In genomic region chr15:102980352-102980751, GRCm38 (mm10) we compare ENCODE assay signal across 20 mouse cellular contexts. TPM values are rescaled to one million over a fixed set of nuclear protein-coding genes. Genes with fewer than 3 reads are reported as not detected.
DNase-seq lines count a peak whose midpoint lies in the region; ATAC-seq and TF ChIP-seq lines count a peak whose summit lies in the region.
"Had no signal": no experiment of that assay in that cellular context is flagged by ENCODE, and none has a peak within 500 bp of the region (broad histone marks: within the 10 kb centered on the region; RNA-seq: fewer than 3 reads in every experiment).

No protein-coding gene starts in this region.

- no peak overlapping the region for H3K27ac ChIP-seq in intestine, embryonic 15.5 days
- no peak overlapping the region for H3K27ac ChIP-seq in intestine, embryonic 16.5 days (ENCODE audit: low read length)
- H3K27ac ChIP-seq in midbrain, embryonic 11.5 days (ENCODE audit: low read depth, low read length): no peak overlapping the region
- no peak overlapping the region for H3K27ac ChIP-seq in midbrain, embryonic 16.5 days (ENCODE audit: low read length)
- no peak overlapping the region for H3K27ac ChIP-seq in limb, embryonic 15.5 days
- peak overlapping the region; percentile 95 for H3K27ac ChIP-seq in neural tube, embryonic 15.5 days (replicated peaks)
- no peak overlapping the region for H3K27ac ChIP-seq in stomach, postnatal 0 days (replicated peaks)
- H3K27ac ChIP-seq: embryonic facial prominence, embryonic 13.5 days; forebrain, embryonic 15.5 days; heart, embryonic 10.5 days; liver, embryonic 14.5 days; macrophage; midbrain, embryonic 10.5 days had no signal

- H3K27me3 ChIP-seq in intestine, embryonic 15.5 days (replicated peaks): peaks cover 88% of the 10 kb centered on the region
- H3K27me3 ChIP-seq in intestine, embryonic 16.5 days (replicated peaks; ENCODE audit: control insufficient read depth, insufficient read depth, low read length): peaks cover 90% of the 10 kb centered on the region
- H3K27me3 ChIP-seq in midbrain, embryonic 11.5 days (ENCODE audit: control insufficient read depth, insufficient read depth, low read length): peaks cover 99% of the 10 kb centered on the region
- peaks cover 78% of the 10 kb centered on the region for H3K27me3 ChIP-seq in midbrain, embryonic 16.5 days (ENCODE audit: control insufficient read depth, insufficient read depth, low read depth, low read length)
- peaks cover 93% of the 10 kb centered on the region for H3K27me3 ChIP-seq in limb, embryonic 15.5 days
- peaks cover 14% of the 10 kb centered on the region; the same call in 1 of the 2 replicates for H3K27me3 ChIP-seq in neural tube, embryonic 15.5 days (replicated peaks)
- peaks cover 46% of the 10 kb centered on the region for H3K27me3 ChIP-seq in stomach, postnatal 0 days (ENCODE audit: control insufficient read depth, insufficient read depth, low read length)
- H3K27me3 ChIP-seq: Patski had no signal

- no peak for TF ChIP-seq CTCF in stomach, postnatal 0 days (IDR thresholded peaks at IDR 0.05; ENCODE audit: low read depth)

- TF ChIP-seq EP300 in stomach, postnatal 0 days (optimal IDR thresholded peaks at IDR 0.05): no peak

- no peak overlapping the region for H3K4me3 ChIP-seq in intestine, embryonic 15.5 days (replicated peaks)
- H3K4me3 ChIP-seq in intestine, embryonic 16.5 days (ENCODE audit: low read length): no peak overlapping the region
- no peak overlapping the region for H3K4me3 ChIP-seq in midbrain, embryonic 11.5 days (ENCODE audit: low read depth, low read length)
- H3K4me3 ChIP-seq in midbrain, embryonic 16.5 days (ENCODE audit: low read depth, low read length): no peak overlapping the region
- H3K4me3 ChIP-seq in limb, embryonic 15.5 days: peak overlapping the region; percentile 46; the same call in 1 of the 2 replicates
- peak overlapping the region; percentile 64 for H3K4me3 ChIP-seq in neural tube, embryonic 15.5 days (replicated peaks)
- H3K4me3 ChIP-seq in stomach, postnatal 0 days (ENCODE audit: low read depth, low read length): no peak overlapping the region

- ATAC-seq in intestine, embryonic 15.5 days: no peak
- ATAC-seq in intestine, embryonic 16.5 days: no peak
- ATAC-seq in midbrain, embryonic 11.5 days (ENCODE audit: low FRiP score): no peak
- ATAC-seq in midbrain, embryonic 16.5 days: no peak
- no peak for ATAC-seq in limb, embryonic 15.5 days (ENCODE audit: insufficient number of reproducible peaks, low FRiP score, low TSS enrichment, low read depth)
- no peak for ATAC-seq in neural tube, embryonic 15.5 days (ENCODE audit: low FRiP score)
- no peak for ATAC-seq in stomach, postnatal 0 days (ENCODE audit: low FRiP score, low TSS enrichment)
- ATAC-seq: forebrain, embryonic 15.5 days; Patski had no signal

- H3K4me2 ChIP-seq in intestine, embryonic 15.5 days (replicated peaks): peak overlapping the region; percentile 59; the same call in 1 of the 2 replicates
- H3K4me2 ChIP-seq in intestine, embryonic 16.5 days (ENCODE audit: low read depth, low read length): no peak overlapping the region
- H3K4me2 ChIP-seq in midbrain, embryonic 11.5 days: no peak overlapping the region
- H3K4me2 ChIP-seq in midbrain, embryonic 16.5 days (ENCODE audit: low read length): no peak overlapping the region
- peak overlapping the region; percentile 69; the same call in 1 of the 2 replicates for H3K4me2 ChIP-seq in limb, embryonic 15.5 days
- peak overlapping the region; percentile 70 for H3K4me2 ChIP-seq in neural tube, embryonic 15.5 days
- no peak overlapping the region for H3K4me2 ChIP-seq in stomach, postnatal 0 days (replicated peaks; ENCODE audit: low read depth)

- H3K4me1 ChIP-seq in intestine, embryonic 15.5 days (replicated peaks): peaks cover 7% of the 10 kb centered on the region
- H3K4me1 ChIP-seq in intestine, embryonic 16.5 days (ENCODE audit: control insufficient read depth, insufficient read depth, low read length): peaks cover 9% of the 10 kb centered on the region; the same call in 1 of the 2 replicates
- peaks cover 5% of the 10 kb centered on the region; the same call in 1 of the 2 replicates for H3K4me1 ChIP-seq in midbrain, embryonic 11.5 days (ENCODE audit: control insufficient read depth, insufficient read depth, low read length)
- peaks cover 2% of the 10 kb centered on the region; the same call in 1 of the 2 replicates for H3K4me1 ChIP-seq in midbrain, embryonic 16.5 days (ENCODE audit: control insufficient read depth, insufficient read depth, low read length)
- H3K4me1 ChIP-seq in limb, embryonic 15.5 days: peaks cover 41% of the 10 kb centered on the region
- peaks cover 46% of the 10 kb centered on the region for H3K4me1 ChIP-seq in neural tube, embryonic 15.5 days
- H3K4me1 ChIP-seq in stomach, postnatal 0 days (replicated peaks; ENCODE audit: control insufficient read depth, insufficient read depth): no peaks in the 10 kb centered on the region

- no peaks in the 10 kb centered on the region for H3K9me3 ChIP-seq in intestine, embryonic 15.5 days
- H3K9me3 ChIP-seq in intestine, embryonic 16.5 days (ENCODE audit: control insufficient read depth, low read length): no peaks in the 10 kb centered on the region
- H3K9me3 ChIP-seq in midbrain, embryonic 11.5 days (ENCODE audit: control insufficient read depth, low read length): no peaks in the 10 kb centered on the region
- H3K9me3 ChIP-seq in midbrain, embryonic 16.5 days (replicated peaks; ENCODE audit: control insufficient read depth, low read length, poor library complexity, severe bottlenecking): no peaks in the 10 kb centered on the region
- H3K9me3 ChIP-seq in limb, embryonic 15.5 days: no peaks in the 10 kb centered on the region
- no peaks in the 10 kb centered on the region for H3K9me3 ChIP-seq in neural tube, embryonic 15.5 days (replicated peaks)
- H3K9me3 ChIP-seq in stomach, postnatal 0 days (ENCODE audit: control insufficient read depth, low read length): no peaks in the 10 kb centered on the region
- H3K9me3 ChIP-seq: embryonic facial prominence, embryonic 13.5 days; forebrain, embryonic 15.5 days; heart, embryonic 10.5 days; midbrain, embryonic 10.5 days had no signal

- WGBS in intestine, embryonic 15.5 days: 8% methylated on average over 11 of the region's 11 CpGs
- 7% methylated on average over 11 of the region's 11 CpGs for WGBS in intestine, embryonic 16.5 days
- WGBS in midbrain, embryonic 11.5 days: 3% methylated on average over 11 of the region's 11 CpGs
- WGBS in midbrain, embryonic 16.5 days: 3% methylated on average over 11 of the region's 11 CpGs
- 5% methylated on average over 11 of the region's 11 CpGs for WGBS in limb, embryonic 15.5 days
- WGBS in neural tube, embryonic 15.5 days: 3% methylated on average over 11 of the region's 11 CpGs
- 5% methylated on average over 11 of the region's 11 CpGs for WGBS in stomach, postnatal 0 days

- H3K36me3 ChIP-seq in intestine, embryonic 15.5 days: no peaks in the 10 kb centered on the region
- no peaks in the 10 kb centered on the region for H3K36me3 ChIP-seq in intestine, embryonic 16.5 days (ENCODE audit: control insufficient read depth, insufficient read depth, low read length)
- H3K36me3 ChIP-seq in midbrain, embryonic 11.5 days (ENCODE audit: control insufficient read depth, insufficient read depth, low read length): no peaks in the 10 kb centered on the region
- no peaks in the 10 kb centered on the region for H3K36me3 ChIP-seq in midbrain, embryonic 16.5 days (ENCODE audit: control insufficient read depth, insufficient read depth, low read length)
- H3K36me3 ChIP-seq in limb, embryonic 15.5 days: no peaks in the 10 kb centered on the region
- no peaks in the 10 kb centered on the region for H3K36me3 ChIP-seq in neural tube, embryonic 15.5 days
- H3K36me3 ChIP-seq in stomach, postnatal 0 days (ENCODE audit: control insufficient read depth, insufficient read depth, low read length): no peaks in the 10 kb centered on the region
- H3K36me3 ChIP-seq: embryonic facial prominence, embryonic 13.5 days; forebrain, embryonic 15.5 days; heart, embryonic 10.5 days; midbrain, embryonic 10.5 days had no signal

- DNase-seq in midbrain, embryonic 11.5 days (ENCODE audit: low spot score, missing footprints): peak; percentile 94
- DNase-seq in stomach, postnatal 0 days (ENCODE audit: low spot score): no peak
- DNase-seq in urinary bladder, postnatal 14 days (ENCODE audit: low spot score): no peak
- DNase-seq: adrenal gland, adult 8-10 months; cerebellum, adult 9-10 months had no signal

- H3K9ac ChIP-seq in intestine, embryonic 15.5 days: no peak overlapping the region
- no peak overlapping the region for H3K9ac ChIP-seq in intestine, embryonic 16.5 days (ENCODE audit: low read depth, low read length)
- H3K9ac ChIP-seq in midbrain, embryonic 11.5 days (ENCODE audit: low read length): no peak overlapping the region
- H3K9ac ChIP-seq in midbrain, embryonic 16.5 days (ENCODE audit: low read depth, low read length): no peak overlapping the region
- no peak overlapping the region for H3K9ac ChIP-seq in limb, embryonic 15.5 days
- peak overlapping the region; percentile 93 for H3K9ac ChIP-seq in neural tube, embryonic 15.5 days (replicated peaks)
- H3K9ac ChIP-seq in stomach, postnatal 0 days (ENCODE audit: low read length): no peak overlapping the region
- H3K9ac ChIP-seq: embryonic facial prominence, embryonic 13.5 days; forebrain, embryonic 15.5 days; liver, embryonic 14.5 days had no signal

RNA-seq across cellular contexts. Expression of gene Hoxc9, which starts 4.1 kb away (rescaled TPM):
- polyA plus RNA-seq in intestine, embryonic 15.5 days (2015; fragmentation: Nextera tagmentation; extraction: Ambion mirVana): 1.3 and 1.4 TPM in 2 replicates
- 0.49 and 0.76 TPM in 2 replicates for polyA plus RNA-seq in intestine, embryonic 16.5 days (2015; fragmentation: Nextera tagmentation; extraction: Ambion mirVana)
- not detected in 2 replicates for polyA plus RNA-seq in midbrain, embryonic 11.5 days (2014; fragmentation: Nextera tagmentation; extraction: Ambion mirVana)
- polyA plus RNA-seq in midbrain, embryonic 16.5 days (2015; fragmentation: Nextera tagmentation; extraction: Ambion mirVana): not detected in 2 replicates
- 0.93 and 1.3 TPM in 2 replicates for polyA plus RNA-seq in limb, embryonic 15.5 days (2015; fragmentation: Nextera tagmentation; extraction: Ambion mirVana)
- 19.7 and 30.9 TPM in 2 replicates for polyA plus RNA-seq in neural tube, embryonic 15.5 days (2015; fragmentation: Nextera tagmentation; extraction: Ambion mirVana)
- not detected in 2 replicates for polyA plus RNA-seq in stomach, postnatal 0 days (2015; fragmentation: Nextera tagmentation; extraction: Ambion mirVana)
- polyA plus RNA-seq: embryonic facial prominence, embryonic 13.5 days; forebrain, embryonic 15.5 days; heart, postnatal 0 days; hindbrain, embryonic 11.5 days; lung, embryonic 16.5 days; macrophage; midbrain, embryonic 10.5 days had no signal

RNA-seq across cellular contexts. Expression of gene Hoxc8, which starts 10.1 kb away (rescaled TPM):
- polyA plus RNA-seq in intestine, embryonic 15.5 days (2015; fragmentation: Nextera tagmentation; extraction: Ambion mirVana): 6.2 and 7.0 TPM in 2 replicates
- polyA plus RNA-seq in intestine, embryonic 16.5 days (2015; fragmentation: Nextera tagmentation; extraction: Ambion mirVana): 4.5 and 4.9 TPM in 2 replicates
- polyA plus RNA-seq in midbrain, embryonic 11.5 days (2014; fragmentation: Nextera tagmentation; extraction: Ambion mirVana): not detected in 2 replicates
- not detected in 2 replicates for polyA plus RNA-seq in midbrain, embryonic 16.5 days (2015; fragmentation: Nextera tagmentation; extraction: Ambion mirVana)
- polyA plus RNA-seq in limb, embryonic 15.5 days (2015; fragmentation: Nextera tagmentation; extraction: Ambion mirVana): 1.5 and 3.0 TPM in 2 replicates
- 56.5 and 108 TPM in 2 replicates for polyA plus RNA-seq in neural tube, embryonic 15.5 days (2015; fragmentation: Nextera tagmentation; extraction: Ambion mirVana)
- 7.1 and 7.3 TPM in 2 replicates for polyA plus RNA-seq in stomach, postnatal 0 days (2015; fragmentation: Nextera tagmentation; extraction: Ambion mirVana)
- polyA plus RNA-seq: embryonic facial prominence, embryonic 13.5 days; forebrain, embryonic 15.5 days; heart, postnatal 0 days; hindbrain, embryonic 11.5 days; macrophage; midbrain, embryonic 10.5 days had no signal

RNA-seq across cellular contexts. Expression of gene Hoxc5, which starts 13.1 kb away (rescaled TPM):
- polyA plus RNA-seq in intestine, embryonic 15.5 days (2015; fragmentation: Nextera tagmentation; extraction: Ambion mirVana): 7.7 and 10.1 TPM in 2 replicates
- 6.8 and 7.2 TPM in 2 replicates for polyA plus RNA-seq in intestine, embryonic 16.5 days (2015; fragmentation: Nextera tagmentation; extraction: Ambion mirVana)
- not detected in 2 replicates for polyA plus RNA-seq in midbrain, embryonic 11.5 days (2014; fragmentation: Nextera tagmentation; extraction: Ambion mirVana)
- 0.22 TPM in 1 of 2 replicates, not detected in the other for polyA plus RNA-seq in midbrain, embryonic 16.5 days (2015; fragmentation: Nextera tagmentation; extraction: Ambion mirVana)
- polyA plus RNA-seq in limb, embryonic 15.5 days (2015; fragmentation: Nextera tagmentation; extraction: Ambion mirVana): 2.3 TPM in 2 replicates
- 14.6 and 20.7 TPM in 2 replicates for polyA plus RNA-seq in neural tube, embryonic 15.5 days (2015; fragmentation: Nextera tagmentation; extraction: Ambion mirVana)
- 18.0 and 18.2 TPM in 2 replicates for polyA plus RNA-seq in stomach, postnatal 0 days (2015; fragmentation: Nextera tagmentation; extraction: Ambion mirVana)
- polyA plus RNA-seq: forebrain, embryonic 15.5 days; heart, postnatal 0 days; macrophage had no signal

RNA-seq across cellular contexts. Expression of gene Hoxc10, which starts 13.8 kb away (rescaled TPM):
- 1.9 and 2.6 TPM in 2 replicates for polyA plus RNA-seq in intestine, embryonic 15.5 days (2015; fragmentation: Nextera tagmentation; extraction: Ambion mirVana)
- 1.1 and 1.3 TPM in 2 replicates for polyA plus RNA-seq in intestine, embryonic 16.5 days (2015; fragmentation: Nextera tagmentation; extraction: Ambion mirVana)
- not detected in 2 replicates for polyA plus RNA-seq in midbrain, embryonic 11.5 days (2014; fragmentation: Nextera tagmentation; extraction: Ambion mirVana)
- not detected in 2 replicates for polyA plus RNA-seq in midbrain, embryonic 16.5 days (2015; fragmentation: Nextera tagmentation; extraction: Ambion mirVana)
- polyA plus RNA-seq in limb, embryonic 15.5 days (2015; fragmentation: Nextera tagmentation; extraction: Ambion mirVana): 5.6 and 6.0 TPM in 2 replicates
- 51.3 and 71.0 TPM in 2 replicates for polyA plus RNA-seq in neural tube, embryonic 15.5 days (2015; fragmentation: Nextera tagmentation; extraction: Ambion mirVana)
- polyA plus RNA-seq in stomach, postnatal 0 days (2015; fragmentation: Nextera tagmentation; extraction: Ambion mirVana): not detected in 2 replicates
- polyA plus RNA-seq: forebrain, embryonic 15.5 days; heart, postnatal 0 days; hindbrain, embryonic 11.5 days; liver, embryonic 14.5 days; lung, embryonic 16.5 days; macrophage; midbrain, embryonic 10.5 days had no signal

RNA-seq across cellular contexts. Expression of gene Hoxc6, which starts 17.7 kb away (rescaled TPM):
- polyA plus RNA-seq in intestine, embryonic 15.5 days (2015; fragmentation: Nextera tagmentation; extraction: Ambion mirVana): 5.7 and 6.1 TPM in 2 replicates
- 3.2 and 4.0 TPM in 2 replicates for polyA plus RNA-seq in intestine, embryonic 16.5 days (2015; fragmentation: Nextera tagmentation; extraction: Ambion mirVana)
- not detected in 2 replicates for polyA plus RNA-seq in midbrain, embryonic 11.5 days (2014; fragmentation: Nextera tagmentation; extraction: Ambion mirVana)
- not detected in 2 replicates for polyA plus RNA-seq in midbrain, embryonic 16.5 days (2015; fragmentation: Nextera tagmentation; extraction: Ambion mirVana)
- polyA plus RNA-seq in limb, embryonic 15.5 days (2015; fragmentation: Nextera tagmentation; extraction: Ambion mirVana): 1.7 and 2.3 TPM in 2 replicates
- 23.4 and 35.1 TPM in 2 replicates for polyA plus RNA-seq in neural tube, embryonic 15.5 days (2015; fragmentation: Nextera tagmentation; extraction: Ambion mirVana)
- polyA plus RNA-seq in stomach, postnatal 0 days (2015; fragmentation: Nextera tagmentation; extraction: Ambion mirVana): 3.3 and 4.9 TPM in 2 replicates
- polyA plus RNA-seq: embryonic facial prominence, embryonic 13.5 days; forebrain, embryonic 15.5 days; heart, postnatal 0 days; macrophage; midbrain, embryonic 10.5 days had no signal

Comparison
In these comparisons a context has a peak if more than half of its experiments do, and no peak if none do; other contexts are left out.
1. H3K4me2 ChIP-seq: peak in intestine, embryonic 15.5 days (single experiment), limb, embryonic 15.5 days (single experiment) and neural tube, embryonic 15.5 days (single experiment); none in intestine, embryonic 16.5 days (single experiment), midbrain, embryonic 11.5 days (single experiment), midbrain, embryonic 16.5 days (single experiment) and stomach, postnatal 0 days (single experiment).
2. H3K4me3 ChIP-seq: peak in limb, embryonic 15.5 days (single experiment) and neural tube, embryonic 15.5 days (single experiment); none in intestine, embryonic 15.5 days (single experiment), intestine, embryonic 16.5 days (single experiment), midbrain, embryonic 11.5 days (single experiment), midbrain, embryonic 16.5 days (single experiment) and stomach, postnatal 0 days (single experiment).